Mouse (Mus musculus) layer of hippocampus, adult 2 months (tissue): Measurements from ENCODE around the gene Cyp4f15. TPM values are rescaled to one million over a fixed set of nuclear protein-coding genes. Genes with fewer than 3 reads are reported as not detected.
"Not testable (repeated sequence)": the region's sequence is repeated elsewhere in the genome, so short reads cannot be mapped to it uniquely, and the experiment has no call there.

Experiments used
- DNase-seq, 2 experiments: peaks; one replicate each; pipeline ENCODE4 v3.0.0; 2022; ENCODE audit warnings: low spot score in 2 of 2
- H3K27ac ChIP-seq: fragments of 200-600 bp; 2 replicates; pipeline ENCODE4 v1.8.1; 2022
- H3K4me3 ChIP-seq: fragments of 200-600 bp; 2 replicates; pipeline ENCODE4 v1.8.1; 2022; ENCODE audit warnings: mild to moderate bottlenecking
- CTCF ChIP-seq: fragments of 200-600 bp; conservative IDR thresholded peaks from 2 replicates; pipeline ENCODE4 v1.8.1; 2022; ENCODE audit warnings: antibody characterized with exemption, mild to moderate bottlenecking, moderate library complexity
- total RNA-seq, 2 experiments: library from RNA; stranded (reverse); gene quantifications; 2 replicates each; pipeline ENCODE4 v1.2.3; 2021

The Cyp4f15 gene
- total RNA-seq, 2 experiments from 2014 or later, result 16.7 to 20.7 TPM

GRCm38 (mm10) chr17:32702826-32703225 lies 17.4 kb downstream of the Cyp4f15 start:
- peak; percentile 64 for TF ChIP-seq CTCF
- peak in 1 of 2 experiments; percentile 18 for DNase-seq
- H3K27ac ChIP-seq, result no peak overlapping the region
- no peak overlapping the region for H3K4me3 ChIP-seq

GRCm38 (mm10) chr17:32710541-32710940 lies 25.1 kb downstream of the Cyp4f15 start:
- DNase-seq, H3K4me3 ChIP-seq, H3K27ac ChIP-seq: not testable (repeated sequence)

- not testable (repeated sequence) for H3K27ac ChIP-seq, DNase-seq, H3K4me3 ChIP-seq
Measured at GRCm38 (mm10) chr17:32722151-32722550, 36.7 kb downstream of the Cyp4f15 start.

GRCm38 (mm10) chr17:32722771-32723170 lies 37.3 kb downstream of the Cyp4f15 start:
- TF ChIP-seq CTCF, result no peak
- Histone ChIP-seq H3K4me3 (no peak overlapping the region), H3K27ac (no peak overlapping the region)
- no peak for DNase-seq

- DNase-seq, H3K4me3 ChIP-seq, H3K27ac ChIP-seq: not testable (repeated sequence)
Measured at GRCm38 (mm10) chr17:32726360-32726759, 40.9 kb downstream of the Cyp4f15 start.

GRCm38 (mm10) chr17:32729029-32729428 lies 43.6 kb downstream of the Cyp4f15 start:
- no peak for DNase-seq
- H3K27ac ChIP-seq, result no peak overlapping the region
- TF ChIP-seq CTCF, result peak; percentile 71
- H3K4me3 ChIP-seq, result no peak overlapping the region

- TF ChIP-seq CTCF, result no peak
- no peak overlapping the region for H3K27ac ChIP-seq
- no peak for DNase-seq
- no peak overlapping the region for H3K4me3 ChIP-seq
Measured at GRCm38 (mm10) chr17:32738406-32738805, 53.0 kb downstream of the Cyp4f15 start.

GRCm38 (mm10) chr17:32741057-32741456 lies 55.6 kb downstream of the Cyp4f15 start:
- no peak overlapping the region for H3K4me3 ChIP-seq
- TF ChIP-seq CTCF, result no peak
- DNase-seq, result no peak

GRCm38 (mm10) chr17:32750611-32751010 lies 65.2 kb downstream of the Cyp4f15 start:
- TF ChIP-seq CTCF, result no peak
- DNase-seq, result no peak
- no peak overlapping the region for H3K4me3 ChIP-seq
- no peak overlapping the region for H3K27ac ChIP-seq

More at GRCm38 (mm10) chr17:32741057-32741456, 55.6 kb downstream of the Cyp4f15 start:
- no peak overlapping the region for H3K27ac ChIP-seq

Other genes starting within 250 kb of the Cyp4f15 start
- not detected for gene Cyp4f39, start 232.9 kb upstream of the Cyp4f15 start, total RNA-seq
- 1 to 10 TPM; 3.2 to 4.4 TPM for gene Cyp4f17, start 179.6 kb upstream of the Cyp4f15 start, total RNA-seq
- gene Cyp4f16, start 149.1 kb upstream of the Cyp4f15 start, total RNA-seq, result 1 to 10 TPM; 8.7 to 8.8 TPM
- gene Cyp4f37, start 64.3 kb upstream of the Cyp4f15 start, total RNA-seq, result not detected
- not detected for gene Cyp4f40, start 26.7 kb upstream of the Cyp4f15 start, total RNA-seq
- gene Zfp871, start 102.7 kb downstream of the Cyp4f15 start, total RNA-seq, result 10 to 100 TPM; 89.6 to 97.0 TPM
- 1 to 10 TPM; 6.3 to 7.3 TPM for gene Zfp811, start 124.3 kb downstream of the Cyp4f15 start, total RNA-seq
- gene Zfp799, start 144.6 kb downstream of the Cyp4f15 start, total RNA-seq, result 10 to 100 TPM; 30.7 to 34.6 TPM
- gene Zfp870, start 206.0 kb downstream of the Cyp4f15 start, total RNA-seq, result 10 to 100 TPM; 10.4 to 10.9 TPM
- 1 to 10 TPM; 4.1 to 5.4 TPM for gene Cyp4f14, start 231.7 kb downstream of the Cyp4f15 start, total RNA-seq